Mouse (Mus musculus) heart, adult 18-20 months (tissue): ENCODE results near the gene Prkcz. TPM values are rescaled to one million over a fixed set of nuclear protein-coding genes. Genes with fewer than 3 reads are reported as not detected.
"Not testable (repeated sequence)": the region's sequence is repeated elsewhere in the genome, so short reads cannot be mapped to it uniquely, and the experiment has no call there.

Experiments used
- DNase-seq, 2 experiments: peaks; one replicate each; pipeline ENCODE4 v3.0.0; 2021 to 2022; ENCODE audit warnings: mixed read lengths in 1 of 2
- total RNA-seq, 2 experiments: library from RNA; stranded (reverse); gene quantifications; 2 replicates each; pipeline ENCODE4 v1.2.3; 2021

Prkcz gene
- total RNA-seq, 2 experiments from 2014 or later, result 3.6 to 4.8 TPM

GRCm38 (mm10) chr4:155283001-155283503, 78.1 kb downstream of the Prkcz start:
- DNase-seq, result peak; percentile 35 to 58

GRCm38 (mm10) chr4:155282231-155282630, 78.9 kb downstream of the Prkcz start:
- no peak for DNase-seq

- DNase-seq, result no peak
Observed at GRCm38 (mm10) chr4:155281652-155282051, 79.5 kb downstream of the Prkcz start.

DNA sequence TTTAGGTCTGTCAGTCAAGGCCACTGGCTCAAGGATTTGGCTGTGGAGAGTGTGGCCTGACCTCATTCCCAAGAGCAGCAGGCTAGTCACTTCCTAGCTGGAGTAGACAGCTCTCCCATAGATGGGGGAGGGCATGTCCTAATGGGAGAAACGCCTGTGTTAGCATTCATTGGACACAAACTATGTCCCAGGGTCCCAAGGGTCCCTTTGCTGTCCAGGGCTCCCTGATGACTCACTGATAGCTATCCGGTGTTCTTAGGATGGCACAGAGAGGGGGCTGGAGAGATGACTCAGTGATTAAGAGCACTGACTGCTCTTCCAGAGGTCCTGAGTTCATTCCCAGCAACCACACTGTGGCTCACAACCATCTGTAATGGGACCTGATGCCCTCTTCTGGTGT, 79.9 kb downstream of the Prkcz start:
- no peak for DNase-seq

DNA sequence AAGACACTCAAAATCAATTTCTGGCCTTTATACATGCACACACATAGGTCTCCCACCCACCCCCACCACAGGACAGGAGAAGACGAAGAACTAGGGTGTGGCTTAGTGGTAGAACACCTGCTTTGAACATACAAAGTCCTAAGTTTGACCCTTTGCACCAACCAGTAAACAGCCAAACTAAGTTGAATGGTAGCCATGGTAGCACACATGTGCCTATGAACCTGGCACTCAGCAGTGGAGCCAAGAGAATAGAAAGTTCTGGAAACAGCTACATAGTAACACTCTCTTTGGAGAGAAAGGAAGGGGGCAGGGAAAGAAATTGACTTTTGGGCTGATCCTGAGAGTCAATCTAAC, 80.4 kb downstream of the Prkcz start:
- no peak for DNase-seq

GRCm38 (mm10) chr4:155279926-155280767, 81.0 kb downstream of the Prkcz start:
- DNase-seq, result no peak

GRCm38 (mm10) chr4:155279054-155279453, 82.1 kb downstream of the Prkcz start:
- no peak for DNase-seq

DNA sequence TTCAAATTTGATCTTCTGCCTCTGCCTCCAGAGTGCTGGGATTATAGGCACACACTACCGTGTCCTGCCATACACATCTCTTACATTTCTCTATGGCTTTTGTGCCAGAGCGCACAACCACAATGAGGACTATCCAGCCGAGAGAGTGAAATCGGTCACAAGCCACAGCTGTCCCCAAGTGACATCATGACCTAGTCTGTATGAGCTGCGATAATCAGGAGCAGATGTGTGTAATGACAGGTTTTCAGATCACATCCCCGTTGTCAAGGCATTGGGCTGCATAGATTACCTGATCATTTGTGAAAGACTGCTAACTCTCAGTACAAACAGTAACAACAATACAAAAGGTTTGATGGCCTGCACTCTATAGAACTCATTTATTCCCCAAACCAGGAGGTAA, 83.2 kb downstream of the Prkcz start:
- DNase-seq, result no peak

DNA sequence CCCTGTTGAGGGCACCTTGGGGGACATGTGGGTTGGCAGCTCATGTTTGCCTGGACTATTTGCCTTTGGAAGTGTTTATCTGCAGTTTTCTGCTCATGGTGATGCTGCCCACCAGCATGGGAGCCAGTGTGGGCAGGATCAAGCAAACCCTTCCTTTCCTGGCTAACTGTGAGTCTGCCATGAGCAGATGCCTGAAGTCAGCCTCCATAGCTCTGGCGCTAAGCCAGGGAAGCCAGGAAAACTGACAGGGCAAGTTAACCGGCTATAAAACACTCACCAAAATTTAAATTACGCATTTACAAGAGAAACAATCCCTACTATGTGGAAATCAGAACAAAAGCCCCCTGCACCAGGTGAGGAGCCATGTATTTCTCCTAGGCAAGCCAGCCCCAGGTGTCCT, 86.3 kb downstream of the Prkcz start:
- no peak for DNase-seq

- no peak for DNase-seq
Observed at GRCm38 (mm10) chr4:155274451-155274850, 86.7 kb downstream of the Prkcz start.

DNA sequence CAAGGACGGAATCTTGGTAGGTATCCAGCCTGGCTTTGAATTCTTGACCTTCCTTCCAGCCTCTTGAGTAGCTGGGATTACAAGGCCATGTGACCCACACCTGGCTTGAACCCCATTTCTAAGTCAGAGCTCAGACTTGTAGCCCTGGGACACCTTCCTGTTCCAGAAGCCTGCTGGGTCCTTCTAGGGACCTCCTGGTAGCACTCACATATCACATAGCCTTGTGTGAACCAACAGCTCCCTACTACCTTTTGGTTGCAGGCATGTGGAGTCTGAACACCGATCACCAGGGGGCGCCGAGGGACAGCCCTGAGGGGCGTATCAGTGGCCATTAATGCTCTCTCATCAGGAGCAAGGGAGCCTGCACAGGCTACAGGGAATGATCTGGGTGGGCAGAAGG, 92.8 kb downstream of the Prkcz start:
- peak; percentile 63 to 81 for DNase-seq

GRCm38 (mm10) chr4:155267639-155268175, 93.5 kb downstream of the Prkcz start:
- peak; percentile 26 to 43 for DNase-seq

DNA sequence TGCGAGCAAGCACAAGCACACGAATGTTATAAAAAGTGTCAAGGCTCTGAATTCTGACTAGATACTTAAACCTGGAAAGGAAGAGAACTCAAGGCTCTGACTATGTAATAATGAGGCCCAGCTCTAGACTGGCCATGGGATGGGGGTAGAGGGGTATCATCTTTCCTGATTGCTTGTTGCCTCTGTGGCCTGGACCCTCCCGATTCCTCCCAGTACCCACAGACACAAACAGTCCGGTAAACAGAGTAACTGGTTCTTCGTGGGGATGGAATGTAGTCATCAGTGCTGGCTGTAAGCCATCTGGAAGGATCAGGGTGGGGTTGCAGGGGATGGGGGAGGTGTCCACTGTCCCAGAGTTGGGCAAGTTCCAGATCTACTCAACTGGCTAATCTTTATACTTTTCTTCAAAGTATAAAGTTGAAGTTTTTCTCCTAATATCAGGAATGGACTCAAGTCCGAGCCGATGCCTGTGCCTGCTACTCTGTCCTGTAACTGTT, 94.1 kb downstream of the Prkcz start:
- no peak for DNase-seq

- no peak for DNase-seq
Observed at GRCm38 (mm10) chr4:155264521-155265321, 96.4 kb downstream of the Prkcz start.

DNA sequence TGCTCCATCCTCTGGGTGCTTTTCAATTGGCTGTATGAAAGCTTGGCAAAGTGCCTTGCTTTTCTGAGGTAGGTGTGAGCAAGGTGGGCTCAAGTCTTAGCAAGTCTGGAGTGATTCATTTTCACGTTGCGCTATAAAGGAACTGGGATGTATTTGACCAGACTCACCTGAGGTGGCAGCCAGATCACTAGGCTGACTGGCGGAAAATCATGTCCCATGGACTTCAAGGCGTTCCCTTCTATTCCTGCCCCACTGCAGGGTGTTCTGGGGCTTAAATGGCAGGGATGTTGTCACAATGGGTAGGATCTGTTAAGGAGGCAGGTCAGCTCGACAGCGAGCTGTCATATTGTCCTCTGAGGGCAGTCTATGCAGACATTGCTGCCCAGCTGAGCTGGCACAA, 108.9 kb downstream of the Prkcz start:
- DNase-seq, result no peak

- no peak for DNase-seq
Observed at GRCm38 (mm10) chr4:155251147-155251546, 110.0 kb downstream of the Prkcz start.

DNA sequence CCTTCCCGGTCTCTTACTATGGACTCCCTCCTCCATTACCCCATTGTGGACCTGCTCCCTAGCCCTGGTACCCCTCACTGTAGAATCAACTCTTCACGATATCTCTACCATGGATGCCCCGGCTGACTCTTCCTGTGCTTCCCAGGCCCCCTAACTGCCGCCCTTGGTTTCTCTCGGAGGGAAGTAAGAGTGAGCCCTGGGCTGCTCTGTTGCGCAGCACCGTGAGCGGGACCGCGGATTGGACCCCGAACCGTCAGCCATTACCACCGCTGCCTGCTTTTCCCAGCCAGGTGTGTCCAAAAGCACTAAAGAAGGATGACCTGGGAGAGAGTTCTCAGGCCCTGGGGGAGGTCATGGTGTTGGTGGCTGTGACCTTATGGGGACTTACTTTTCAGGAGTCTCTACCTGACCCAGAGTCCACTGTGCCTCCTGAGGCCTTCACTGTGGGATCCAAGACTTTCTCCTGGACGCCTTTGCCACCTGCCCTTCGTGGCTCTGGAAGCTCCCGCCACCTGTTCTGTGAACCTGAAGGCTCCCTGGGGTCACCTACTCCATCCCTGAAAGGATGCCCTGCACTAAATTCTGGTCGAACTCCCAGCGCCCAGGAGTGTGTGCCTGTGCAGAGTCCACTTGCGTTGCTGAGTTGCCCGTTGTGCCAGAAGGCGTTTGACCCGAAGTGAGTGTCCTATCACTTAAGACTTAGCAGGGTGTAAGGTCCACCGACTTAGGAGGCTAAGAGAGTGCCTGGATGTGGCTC, 110.6 kb downstream of the Prkcz start:
- DNase-seq, result peak; percentile 29 to 56

DNA sequence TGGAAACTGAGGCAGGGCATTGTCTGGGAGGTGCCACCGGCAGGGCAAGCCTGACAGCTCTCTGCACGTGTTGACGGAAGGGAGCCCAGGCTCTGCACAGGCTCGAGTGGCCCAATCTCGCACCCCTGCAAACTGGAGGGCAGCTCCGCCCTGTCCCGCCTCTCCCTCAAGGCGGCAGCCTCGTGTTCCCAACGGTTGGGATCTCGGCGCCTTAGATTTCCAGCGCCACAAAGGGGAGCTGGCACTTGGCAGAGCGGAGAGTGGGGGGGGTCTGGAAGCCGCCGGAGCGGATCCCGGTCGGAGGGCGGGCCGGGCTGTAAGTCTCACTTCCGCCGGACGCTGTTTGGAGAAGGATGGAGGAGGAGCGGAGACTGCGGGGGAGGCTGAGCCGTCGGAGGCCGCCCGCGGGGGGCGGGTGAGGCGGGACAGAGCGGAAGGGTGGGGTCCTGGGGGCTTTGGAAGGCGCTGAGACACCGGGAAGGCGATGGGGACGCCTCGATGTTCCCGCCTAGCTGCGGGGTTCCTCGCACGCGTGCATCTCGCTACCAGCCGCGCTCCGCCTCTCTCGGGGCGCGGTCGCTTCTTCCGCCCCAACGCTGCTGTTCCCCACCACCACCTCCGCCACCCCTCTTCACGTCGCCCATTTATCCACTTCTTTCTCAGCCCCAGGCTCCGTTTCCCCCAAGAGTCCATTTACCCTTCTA, 111.4 kb downstream of the Prkcz start, which contains the start of gene Faap20:
Faap20 (plus strand) TSS at position 155 of the 704 bp plus-strand sequence.
- peak; percentile 92 to 96 for DNase-seq

DNA sequence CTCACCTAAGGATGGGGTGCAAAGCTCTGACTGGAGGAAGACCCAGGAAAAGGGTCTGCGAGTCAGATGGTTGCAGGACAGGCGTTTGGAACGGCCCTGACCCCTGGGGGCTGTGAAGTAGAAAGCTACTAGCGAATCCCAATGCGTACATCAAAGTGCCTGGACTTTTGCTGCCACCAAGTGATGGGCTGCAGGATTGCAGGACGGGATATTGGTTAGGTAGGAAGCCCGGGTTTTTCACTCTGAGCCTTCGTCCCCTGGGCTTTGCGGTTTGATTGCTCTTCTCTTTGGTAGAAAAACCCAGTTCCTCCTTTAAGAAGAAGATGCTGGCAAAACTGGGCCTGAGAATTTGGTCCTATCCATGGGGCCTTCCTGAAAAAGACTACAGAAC, 111.9 kb downstream of the Prkcz start:
- DNase-seq, result peak; percentile 95 to 98

DNA sequence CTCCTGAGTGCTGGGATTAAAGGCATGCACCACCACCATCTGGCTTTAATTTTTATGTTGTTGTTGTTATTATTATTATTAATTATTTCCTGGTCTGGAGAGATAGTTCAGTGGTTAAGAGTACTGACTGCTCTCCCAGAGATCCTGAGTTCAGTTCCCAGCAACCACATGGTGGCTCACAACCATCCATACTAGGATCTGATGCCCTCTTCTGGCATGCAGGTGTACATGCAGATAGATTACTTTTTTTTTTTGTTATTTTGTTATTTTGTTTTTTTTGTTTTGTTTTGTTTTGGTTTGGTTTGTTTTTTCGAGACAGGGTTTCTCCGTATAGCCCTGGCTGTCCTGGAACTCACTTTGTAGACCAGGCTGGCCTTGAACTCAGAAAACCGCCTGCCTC, 113.1 kb downstream of the Prkcz start:
- not testable (repeated sequence) for DNase-seq

DNA sequence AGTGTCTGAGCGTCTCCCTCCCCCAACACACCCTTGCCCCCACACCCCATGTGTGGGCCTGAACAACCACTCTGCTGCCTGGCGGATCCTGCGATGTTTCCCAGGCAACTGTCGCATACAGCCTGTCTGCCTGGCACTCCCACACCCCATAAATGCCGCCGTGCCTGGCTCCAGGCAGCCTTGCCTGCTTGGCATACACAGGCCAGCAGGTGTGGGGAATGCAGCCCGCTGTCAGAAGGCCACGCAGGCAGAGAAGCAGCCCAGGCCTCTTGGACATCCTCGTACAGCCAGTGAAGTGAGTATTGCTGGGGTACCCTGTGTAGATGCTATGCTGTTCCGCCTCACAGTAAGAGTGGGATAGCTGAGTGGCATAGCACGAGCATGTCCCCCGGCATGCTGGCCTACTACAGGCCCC, 114.5 kb downstream of the Prkcz start:
- no peak for DNase-seq
